Mouse (Mus musculus) liver, adult 2 months (tissue): ENCODE data around the gene Scyl3.

Source experiments
- CTCF ChIP-seq: fragments of 200-500 bp; IDR thresholded peaks from 2 replicates; pipeline ENCODE4 v1.5.1; 2011; ENCODE audit warnings: low read depth, low read length, control low read depth
- POLR2A ChIP-seq: fragments of 200-500 bp; IDR thresholded peaks from 2 replicates; pipeline ENCODE4 v1.6.1; 2011; ENCODE audit warnings: low read length, control low read depth; ENCODE audit not compliant: insufficient read depth; ENCODE audit errors: extremely low read depth

GRCm38 (mm10) chr1:163928846-163929245, at the start of gene Scyl3:
- TF ChIP-seq POLR2A, result no peak
- TF ChIP-seq CTCF, result no peak
